Mouse (Mus musculus): ENCODE measurements around the gene Olfr486. TPM values are rescaled to one million over a fixed set of nuclear protein-coding genes. Genes with fewer than 3 reads are reported as not detected.

The Olfr486 gene
- not detected in 4 replicates for total RNA-seq (2023)

DNA sequence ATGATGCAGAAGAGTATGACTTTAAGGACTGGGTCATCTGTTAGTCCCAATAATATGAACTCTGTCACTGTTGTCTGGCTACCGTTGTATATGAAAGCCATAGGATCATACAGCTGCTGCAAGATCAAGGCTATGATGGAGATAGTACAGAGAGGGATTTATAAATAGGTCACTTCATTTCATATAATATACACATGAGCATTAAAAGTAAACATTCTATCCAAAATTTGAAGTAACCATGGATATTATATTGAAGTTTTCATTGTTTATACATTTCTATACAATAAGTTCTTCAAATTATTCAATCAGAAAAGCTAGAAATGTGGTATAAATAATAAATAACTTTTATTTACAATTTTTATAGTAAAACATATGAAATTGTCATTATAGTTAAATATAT lies at the start of gene Olfr486:
Gene Olfr486 (minus strand): TSS at position 101 of the 400 bp plus-strand sequence.

DNA sequence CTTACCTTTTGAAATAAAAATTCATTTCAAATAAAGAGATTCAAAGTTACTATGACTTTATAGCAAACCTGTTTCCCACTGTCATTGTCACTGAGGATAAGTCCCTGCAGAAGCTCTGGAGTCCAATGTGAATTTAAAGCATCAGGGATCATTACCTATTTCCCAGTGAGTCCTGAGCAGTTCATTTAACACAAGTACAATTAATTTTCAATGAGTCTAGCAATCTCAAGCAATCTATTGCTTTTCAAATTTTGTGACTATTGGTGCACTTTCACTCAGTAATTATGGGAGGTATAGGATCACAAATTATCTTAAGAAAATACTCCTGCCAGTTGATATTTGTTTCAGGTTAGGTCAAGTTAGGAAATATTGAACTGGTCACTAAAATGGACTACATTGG lies 42.0 kb upstream of the Olfr486 start, which contains the start of gene Olfr487:
Gene Olfr487 (minus strand): TSS at position 101 of the 400 bp plus-strand sequence.

DNA sequence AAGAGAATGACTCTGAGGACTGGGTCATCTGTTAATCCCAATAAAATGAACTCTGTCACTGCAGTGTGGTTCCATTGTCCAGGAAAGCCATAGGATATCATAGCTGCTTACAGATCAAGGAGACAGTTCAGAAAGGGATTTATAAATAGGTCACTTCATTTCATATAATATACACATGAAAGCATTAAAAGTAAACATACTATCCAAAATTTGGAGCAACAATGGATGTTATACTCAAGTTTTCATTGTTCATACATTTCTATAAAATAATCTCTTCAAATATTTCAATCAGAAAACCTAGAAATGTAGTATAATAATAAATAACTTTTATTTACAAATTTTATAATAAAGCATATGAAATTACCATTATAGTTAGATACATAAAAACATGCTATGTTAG lies 12.8 kb downstream of the Olfr486 start, which contains the start of gene Olfr485:
Gene Olfr485 (minus strand): TSS at position 101 of the 400 bp plus-strand sequence.

DNA sequence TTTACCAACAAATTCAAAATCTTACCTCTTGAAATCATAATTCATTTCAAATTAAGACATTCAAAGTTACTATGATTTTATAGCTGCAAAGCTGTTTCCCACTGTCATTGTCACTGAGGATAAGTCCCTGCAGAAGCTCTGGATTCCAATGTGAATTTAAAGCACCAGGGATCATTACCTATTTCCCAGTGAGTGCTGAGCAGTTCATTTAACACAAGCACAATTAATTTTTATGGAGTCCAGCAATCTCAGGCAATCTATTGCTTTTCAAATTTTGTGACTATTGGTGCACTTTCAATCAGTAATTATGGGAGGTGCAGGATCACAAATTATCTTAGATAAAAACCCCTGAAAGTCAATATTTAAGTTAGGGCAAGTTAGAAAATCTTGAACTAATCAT lies 45.2 kb downstream of the Olfr486 start, which contains the start of gene Olfr484:
Gene Olfr484 (minus strand): TSS at position 101 of the 400 bp plus-strand sequence.

Other genes starting within 250 kb of the Olfr486 start
- gene Olfr473, start 242.3 kb downstream of the Olfr486 start, total RNA-seq (2023), result not detected in 4 replicates
- not detected in 4 replicates for gene Olfr474, start 218.1 kb downstream of the Olfr486 start, total RNA-seq (2023)
- gene Olfr476, start 207.9 kb downstream of the Olfr486 start, total RNA-seq (2023), result not detected in 4 replicates
- not detected in 4 replicates for gene Olfr477, start 186.0 kb downstream of the Olfr486 start, total RNA-seq (2023)
- gene Olfr478, start 138.8 kb downstream of the Olfr486 start, total RNA-seq (2023), result not detected in 4 replicates
- not detected in 4 replicates for gene Olfr479, start 122.0 kb downstream of the Olfr486 start, total RNA-seq (2023)
- not detected in 4 replicates for gene Olfr480, start 105.4 kb downstream of the Olfr486 start, total RNA-seq (2023)
- gene Olfr481, start 92.9 kb downstream of the Olfr486 start, total RNA-seq (2023), result not detected in 4 replicates
- gene Olfr482, start 75.2 kb downstream of the Olfr486 start, total RNA-seq (2023), result 0.77 to 1.7 TPM (median 1.5 TPM) in 4 replicates
- not detected in 4 replicates for gene Olfr483, start 71.9 kb downstream of the Olfr486 start, total RNA-seq (2023)
- gene Olfr484, start 45.3 kb downstream of the Olfr486 start, total RNA-seq (2023), result not detected in 4 replicates
- not detected in 4 replicates for gene Olfr485, start 12.9 kb downstream of the Olfr486 start, total RNA-seq (2023)
- not detected in 4 replicates for gene Olfr487, start 41.9 kb upstream of the Olfr486 start, total RNA-seq (2023)
- not detected in 4 replicates for gene Olfr488, start 85.6 kb upstream of the Olfr486 start, total RNA-seq (2023)
- not detected in 4 replicates for gene Olfr490, start 116.2 kb upstream of the Olfr486 start, total RNA-seq (2023)
- gene Olfr491, start 140.7 kb upstream of the Olfr486 start, total RNA-seq (2023), result not detected in 4 replicates
- not detected in 4 replicates for gene Olfr492, start 150.9 kb upstream of the Olfr486 start, total RNA-seq (2023)
- not detected in 4 replicates for gene Olfr493, start 174.2 kb upstream of the Olfr486 start, total RNA-seq (2023)
- gene Olfr494, start 192.6 kb upstream of the Olfr486 start, total RNA-seq (2023), result not detected in 4 replicates
- gene Olfr495, start 220.4 kb upstream of the Olfr486 start, total RNA-seq (2023), result not detected in 4 replicates
- not detected in 4 replicates for gene Olfr497, start 247.7 kb upstream of the Olfr486 start, total RNA-seq (2023)

Data from B cell, adult 62 days (primary cell).